Mouse (Mus musculus) left cerebral cortex, adult 6 months (tissue): ENCODE data around the gene Olfr412. TPM values are rescaled to one million over a fixed set of nuclear protein-coding genes. Genes with fewer than 3 reads are reported as not detected.

Experiments used
- long read RNA-seq, 2 experiments: library from polyadenylated mRNA; unstranded; transcript quantifications; one replicate each; pipeline ENCODE4 v2.0.0; 2019 to 2020
- polyA plus RNA-seq: library from polyadenylated mRNA; unstranded; fragments of <200 nt; fragmentation: Nextera tagmentation; gene quantifications from 2 replicates; pipeline ENCODE4 v1.2.3, GENCODE M21; 2021

Gene Olfr412
- polyA plus RNA-seq: not detected in 2 replicates
- long read RNA-seq, experiment 1: 0 reads
- long read RNA-seq, experiment 2: 0 reads

GRCm38 (mm10) chr11:74361769-74362168, at the start of gene Olfr412:
Olfr412 (plus strand) TSS chr11:74362069.

DNA sequence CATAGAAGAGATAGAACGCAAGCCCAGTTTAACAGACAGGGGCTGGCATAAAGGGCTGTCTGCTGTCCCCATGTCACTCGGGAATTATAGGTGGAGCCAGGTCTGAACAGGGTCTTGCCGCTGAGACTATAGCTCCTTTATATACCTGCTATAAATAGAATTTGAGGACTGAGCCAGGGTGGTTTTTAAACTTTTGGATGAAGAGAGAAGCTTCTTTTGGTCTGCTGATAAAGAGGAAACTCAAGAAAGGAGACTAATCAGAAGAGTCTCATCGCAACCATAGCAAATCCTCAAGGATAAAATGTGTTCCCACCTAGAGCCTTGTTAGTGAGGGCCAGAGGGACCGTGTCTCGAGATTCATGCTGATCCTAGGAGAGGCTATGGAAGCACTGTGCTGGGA, 23.9 kb upstream of the Olfr412 start, which contains the start of gene Olfr410:
Gene Olfr410 (minus strand): TSS at position 101 of the 400 bp plus-strand sequence.

GRCm38 (mm10) chr11:74352550-74352949, 9.3 kb upstream of the Olfr412 start, which contains the start of gene Olfr411:
Olfr411 (minus strand) TSS chr11:74352650.

Other genes with a start within 250 kb of the Olfr412 start
- not detected in 2 replicates for gene Olfr401, start 248.4 kb upstream of the Olfr412 start, polyA plus RNA-seq
- gene Olfr402, start 208.5 kb upstream of the Olfr412 start, polyA plus RNA-seq: not detected in 2 replicates
- gene Olfr403, start 175.8 kb upstream of the Olfr412 start, polyA plus RNA-seq: not detected in 2 replicates
- not detected in 2 replicates for gene Olfr43, start 150.7 kb upstream of the Olfr412 start, polyA plus RNA-seq
- not detected in 2 replicates for gene Olfr406, start 102.3 kb upstream of the Olfr412 start, polyA plus RNA-seq
- gene Olfr59, start 78.3 kb upstream of the Olfr412 start, polyA plus RNA-seq: not detected in 2 replicates
- gene Olfr410, start 24.0 kb upstream of the Olfr412 start, polyA plus RNA-seq: not detected in 2 replicates
- gene Olfr411, start 9.4 kb upstream of the Olfr412 start, polyA plus RNA-seq: not detected in 2 replicates
- 20.6 and 22.9 TPM in 2 replicates for gene Rap1gap2, start 248.8 kb downstream of the Olfr412 start, polyA plus RNA-seq